Mouse (Mus musculus) MEL (cell line): ENCODE data around the gene Tnfrsf25. TPM values are rescaled to one million over a fixed set of nuclear protein-coding genes. Genes with fewer than 3 reads are reported as not detected.

Experiments
- DNase-seq: peaks from one replicate; pipeline ENCODE4 v3.0.0; 2011; ENCODE audit warnings: low read depth, low spot score
- H3K27ac ChIP-seq: 2 replicates; pipeline ENCODE4 v1.5.1; 2012; ENCODE audit warnings: low read depth, mild to moderate bottlenecking, control low read depth, low read length, moderate library complexity; ENCODE audit not compliant: control insufficient read depth
- H3K27me3 ChIP-seq, 2 experiments: fragments of 150-350 bp in 1 of 2; sonication (generic) in 1 of 2; 2 replicates each; pipeline ENCODE4 v1.6.1; 2012; ENCODE audit warnings: low read length in 2 of 2, mild to moderate bottlenecking in 2 of 2, improper control_type of control experiment in 1 of 2, moderate library complexity in 1 of 2; ENCODE audit not compliant: insufficient read depth in 2 of 2, control insufficient read depth in 1 of 2
- H3K36me3 ChIP-seq, 2 experiments: 2 replicates each; pipeline ENCODE4 v1.6.1; 2012 to 2014; ENCODE audit warnings: low read length in 2 of 2, improper control_type of control experiment in 1 of 2, inconsistent platforms in 1 of 2, mild to moderate bottlenecking in 1 of 2; ENCODE audit not compliant: insufficient read depth in 2 of 2, control insufficient read depth in 1 of 2
- H3K4me1 ChIP-seq, 2 experiments: fragments of 150-350 bp in 1 of 2; sonication (generic) in 1 of 2; 2 replicates each; pipeline ENCODE4 v1.6.1; 2012; ENCODE audit warnings: low read length in 2 of 2, improper control_type of control experiment in 1 of 2, mild to moderate bottlenecking in 1 of 2; ENCODE audit not compliant: insufficient read depth in 2 of 2, control insufficient read depth in 1 of 2
- H3K4me3 ChIP-seq, 2 experiments: fragments of 150-350 bp in 1 of 2; sonication (generic) in 1 of 2; 2 replicates each; pipeline ENCODE4 v1.5.1; 2012; ENCODE audit warnings: low read depth in 2 of 2, low read length in 2 of 2, mild to moderate bottlenecking in 2 of 2, moderate library complexity in 2 of 2, control low read depth in 1 of 2, improper control_type of control experiment in 1 of 2; ENCODE audit not compliant: control insufficient read depth in 1 of 2, insufficient read depth in 1 of 2
- H3K79me2 ChIP-seq: 2 replicates; pipeline ENCODE4 v1.6.1; 2012; ENCODE audit warnings: mild to moderate bottlenecking, low read length, moderate library complexity; ENCODE audit not compliant: control insufficient read depth, poor library complexity, insufficient read depth
- H3K9ac ChIP-seq: 2 replicates; pipeline ENCODE4 v1.6.1; 2012; ENCODE audit warnings: low read depth, mild to moderate bottlenecking, control low read depth, low read length, moderate library complexity; ENCODE audit not compliant: control insufficient read depth, poor library complexity, severe bottlenecking
- H3K9me3 ChIP-seq: fragments of 150-350 bp; sonication (generic); replicated peaks from 2 replicates; pipeline ENCODE4 v1.6.1; 2012; ENCODE audit warnings: mild to moderate bottlenecking, low read length, improper control_type of control experiment, moderate library complexity; ENCODE audit not compliant: insufficient read depth
- CHD2 ChIP-seq: IDR thresholded peaks from 2 replicates; pipeline ENCODE4 v1.6.1; 2011; ENCODE audit warnings: low read length, improper control_type of control experiment
- CTCF ChIP-seq, 3 experiments: IDR thresholded peaks in 2 of 3; conservative IDR thresholded peaks in 1 of 3; 2 replicates each; pipeline ENCODE4 v1.5.1; 2011 to 2012; ENCODE audit warnings: low read length in 3 of 3, low read depth in 2 of 3, mild to moderate bottlenecking in 2 of 3, improper control_type of control experiment in 1 of 3, inconsistent platforms in 1 of 3, mixed read lengths in 1 of 3, moderate library complexity in 1 of 3; ENCODE audit not compliant: control insufficient read depth in 1 of 3, insufficient read depth in 1 of 3, poor library complexity in 1 of 3, severe bottlenecking in 1 of 3
- GATA1 ChIP-seq: IDR thresholded peaks from 2 replicates; pipeline ENCODE4 v1.6.1; 2011; ENCODE audit warnings: low read depth, low read length, improper control_type of control experiment
- MAX ChIP-seq: IDR thresholded peaks from 2 replicates; pipeline ENCODE4 v1.6.1; 2011; ENCODE audit warnings: low read length, improper control_type of control experiment
- MAZ ChIP-seq: IDR thresholded peaks from 2 replicates; pipeline ENCODE4 v1.6.1; 2012; ENCODE audit warnings: low read depth, mild to moderate bottlenecking, inconsistent platforms, low read length, improper control_type of control experiment
- MEF2A ChIP-seq: IDR thresholded peaks from 2 replicates; pipeline ENCODE4 v1.6.1; 2014; ENCODE audit warnings: low read depth, mild to moderate bottlenecking, inconsistent platforms, low read length, improper control_type of control experiment; ENCODE audit not compliant: poor library complexity, insufficient replicate concordance, severe bottlenecking; ENCODE audit errors: extremely low read depth
- NRF1 ChIP-seq: IDR thresholded peaks from 2 replicates; pipeline ENCODE4 v1.6.1; 2014; ENCODE audit warnings: low read depth, mild to moderate bottlenecking, inconsistent platforms, low read length, improper control_type of control experiment, moderate library complexity; ENCODE audit not compliant: poor library complexity, insufficient read depth, severe bottlenecking
- POLR2A ChIP-seq, 2 experiments: IDR thresholded peaks; 2 replicates each; pipeline ENCODE4 v1.6.1; 2011 to 2012; ENCODE audit warnings: low read length in 2 of 2, mild to moderate bottlenecking in 2 of 2, control low read depth in 1 of 2, improper control_type of control experiment in 1 of 2, low read depth in 1 of 2, moderate library complexity in 1 of 2; ENCODE audit not compliant: control insufficient read depth in 1 of 2, insufficient read depth in 1 of 2, poor library complexity in 1 of 2
- POLR2AphosphoS2 ChIP-seq: IDR thresholded peaks from 2 replicates; pipeline ENCODE4 v1.6.1; 2011; ENCODE audit warnings: low read length, improper control_type of control experiment
- UBTF ChIP-seq: IDR thresholded peaks from 2 replicates; pipeline ENCODE4 v1.6.1; 2012; ENCODE audit warnings: low read depth, mild to moderate bottlenecking, inconsistent platforms, low read length, improper control_type of control experiment, moderate library complexity, borderline replicate concordance; ENCODE audit not compliant: insufficient read depth
- ZMIZ1 ChIP-seq: IDR thresholded peaks from 2 replicates; pipeline ENCODE4 v1.6.1; 2012; ENCODE audit warnings: low read depth, mild to moderate bottlenecking, inconsistent platforms, low read length, improper control_type of control experiment, moderate library complexity
- polyA plus RNA-seq, 2 experiments: library from polyadenylated mRNA; stranded (reverse) in 1 of 2; unstranded in 1 of 2; fragments of >175 nt in 1 of 2; fragments of >200 nt in 1 of 2; gene quantifications; 2 replicates each; pipeline versions ENCODE4 v1.2.1 to v1.2.4; 2012; ENCODE audit warnings: low replicate concordance in 2 of 2, low read depth in 1 of 2; ENCODE audit not compliant: insufficient read length in 2 of 2, insufficient read depth in 1 of 2, missing spikeins in 1 of 2
- total RNA-seq: library from RNA; depleted of rRNA; stranded (reverse); fragments of 300-350 nt; gene quantifications from 2 replicates; pipeline ENCODE4 v1.2.3, GENCODE M21; 2012

The Tnfrsf25 gene
- total and polyA plus RNA-seq, 3 experiments, result 0.97 to 1.1 TPM; not detected in 1

DNA sequence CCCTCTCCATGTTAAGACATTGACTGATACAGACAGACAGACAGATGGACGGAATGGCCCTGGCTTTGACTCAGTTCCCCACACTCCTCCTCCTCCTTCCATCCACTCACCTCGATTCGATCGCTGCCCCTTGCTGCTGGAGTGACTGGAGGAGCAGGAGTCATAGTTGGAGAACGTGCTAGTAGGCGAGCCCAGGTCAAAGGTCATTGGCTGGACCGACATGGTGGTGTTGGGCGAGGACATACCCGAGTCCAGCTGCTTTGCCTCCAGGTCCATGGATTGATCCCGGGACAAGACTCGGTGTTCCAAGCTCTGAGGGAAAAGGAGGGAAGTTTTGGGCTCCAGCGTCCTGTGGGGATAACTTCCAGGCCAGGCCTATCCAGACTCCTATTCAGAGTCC lies 19.6 kb downstream of the Tnfrsf25 start:
- Histone ChIP-seq H3K9me3 (no peaks in the 10 kb centered on the region), H3K79me2 (no peaks in the 10 kb centered on the region; the same call in 1 of the 2 replicates), H3K4me3 (no peak overlapping the region), H3K36me3 (no peaks in the 10 kb centered on the region; a peak in 1 of 4 replicates), H3K4me1 (peaks cover 0 to 9% of the 10 kb centered on the region in 2 experiments; a peak in 2 of 4 replicates), H3K27ac (no peak overlapping the region), H3K27me3 (no peaks in the 10 kb centered on the region), H3K9ac (no peak overlapping the region)
- DNase-seq, result no peak
- no peak for TF ChIP-seq POLR2AphosphoS2
- TF ChIP-seq MEF2A, result no peak
- no peak for TF ChIP-seq CHD2

DNA sequence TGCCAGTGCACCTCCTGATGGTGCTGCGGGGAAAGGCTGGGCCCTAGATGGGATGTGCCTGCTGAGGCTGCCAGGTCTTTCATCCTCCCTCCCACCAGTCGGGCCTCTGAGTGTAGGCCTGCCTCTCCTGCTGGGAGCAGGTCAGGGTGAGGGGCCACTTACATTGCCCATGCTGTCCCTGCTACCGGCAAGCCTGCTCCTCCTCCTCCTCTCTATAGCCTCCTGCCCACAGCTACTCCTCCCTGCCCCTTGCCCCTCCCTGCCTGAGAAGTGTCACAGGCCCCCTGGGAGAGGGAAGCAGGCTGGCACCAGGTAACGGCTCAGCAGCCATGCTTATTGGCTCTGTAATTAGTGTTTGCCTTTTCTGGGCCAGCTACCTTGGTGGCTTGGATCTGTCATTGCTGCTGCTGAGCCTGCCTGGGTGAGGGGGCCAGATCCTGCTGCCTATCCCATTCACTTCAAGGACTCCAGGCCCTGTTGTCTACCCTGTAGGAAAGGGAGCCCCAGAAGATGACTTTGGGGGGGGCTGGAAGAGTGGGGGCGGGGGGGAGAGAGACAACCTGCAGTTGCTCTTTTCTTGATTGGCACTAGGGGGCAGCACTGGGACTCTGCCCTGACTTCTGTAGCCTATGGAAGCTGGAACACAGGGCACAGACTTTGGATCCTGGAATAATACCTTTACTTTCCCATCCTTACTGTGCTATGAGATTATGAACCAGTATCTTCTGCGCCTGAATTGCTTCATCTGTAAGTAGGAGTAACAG lies 20.6 kb downstream of the Tnfrsf25 start:
- Histone ChIP-seq H3K9ac (no peak overlapping the region), H3K4me3 (no peak overlapping the region), H3K36me3 (no peaks in the 10 kb centered on the region; a peak in 1 of 4 replicates), H3K9me3 (no peaks in the 10 kb centered on the region)
- peak; percentile 71 to 91 (median 82) for TF ChIP-seq CTCF (IDR thresholded peaks at IDR 0.05 in 2 of 3, conservative IDR thresholded peaks at IDR 0.05 in 1 of 3; ENCODE audit: control insufficient read depth in 1 of 3, insufficient read depth in 1 of 3, low read depth in 2 of 3, low read length in 3 of 3, poor library complexity in 1 of 3, severe bottlenecking in 1 of 3)
- TF ChIP-seq MAZ, result peak; percentile 63
- TF ChIP-seq MAX, result no peak
- TF ChIP-seq, all 39 proteins: peak for 2
- Histone ChIP-seq H3K27me3 (no peaks in the 10 kb centered on the region), H3K27ac (no peak overlapping the region), H3K4me1 (peaks cover 0 to 9% of the 10 kb centered on the region in 2 experiments; a peak in 2 of 4 replicates), H3K79me2 (no peaks in the 10 kb centered on the region; the same call in 1 of the 2 replicates)
- DNase-seq, result peak; percentile 65

DNA sequence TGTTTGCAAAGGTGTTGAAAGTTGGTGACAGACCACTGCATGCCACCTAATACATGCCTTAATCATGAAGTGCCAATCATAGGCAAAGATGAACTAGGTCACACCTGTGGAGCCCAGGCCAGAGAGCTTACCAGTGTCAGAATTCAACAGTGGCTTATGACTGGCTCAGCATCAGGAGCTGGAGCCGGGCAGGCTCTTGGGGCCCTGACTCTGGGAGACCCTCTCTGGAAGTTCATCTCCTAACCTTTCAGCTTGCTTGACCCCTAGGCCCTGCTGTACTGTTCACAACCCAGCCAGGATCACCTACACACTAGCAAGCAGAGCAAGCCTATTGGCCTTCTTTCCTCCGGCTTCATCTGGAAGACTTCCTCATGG lies 21.1 kb downstream of the Tnfrsf25 start:
- Histone ChIP-seq H3K27ac (no peak overlapping the region), H3K79me2 (no peaks in the 10 kb centered on the region), H3K36me3 (no peaks in the 10 kb centered on the region; a peak in 1 of 4 replicates), H3K27me3 (no peaks in the 10 kb centered on the region), H3K9ac (no peak overlapping the region), H3K4me1 (peaks cover 0 to 9% of the 10 kb centered on the region in 2 experiments; a peak in 2 of 4 replicates), H3K4me3 (no peak overlapping the region), H3K9me3 (no peaks in the 10 kb centered on the region)
- no peak for DNase-seq
- TF ChIP-seq NRF1, result no peak
- no peak for TF ChIP-seq GATA1
- 0 out of 6 replicates have a peak, but pooled peaks of 1 of the 3 experiments have one; percentile 2 for TF ChIP-seq CTCF (IDR thresholded peaks at IDR 0.05 in 2 of 3, conservative IDR thresholded peaks at IDR 0.05 in 1 of 3; ENCODE audit: control insufficient read depth in 1 of 3, insufficient read depth in 1 of 3, low read depth in 2 of 3, low read length in 3 of 3, poor library complexity in 1 of 3, severe bottlenecking in 1 of 3)
- no peak for TF ChIP-seq POLR2A (IDR thresholded peaks at IDR 0.05; ENCODE audit: control insufficient read depth in 1 of 2, insufficient read depth in 1 of 2, low read depth in 1 of 2, low read length in 2 of 2, poor library complexity in 1 of 2)
- no peak for TF ChIP-seq ZMIZ1
- TF ChIP-seq MEF2A, result no peak
- TF ChIP-seq UBTF, result no peak
